Mouse (Mus musculus): ENCODE results near the gene Cry1.

DNA sequence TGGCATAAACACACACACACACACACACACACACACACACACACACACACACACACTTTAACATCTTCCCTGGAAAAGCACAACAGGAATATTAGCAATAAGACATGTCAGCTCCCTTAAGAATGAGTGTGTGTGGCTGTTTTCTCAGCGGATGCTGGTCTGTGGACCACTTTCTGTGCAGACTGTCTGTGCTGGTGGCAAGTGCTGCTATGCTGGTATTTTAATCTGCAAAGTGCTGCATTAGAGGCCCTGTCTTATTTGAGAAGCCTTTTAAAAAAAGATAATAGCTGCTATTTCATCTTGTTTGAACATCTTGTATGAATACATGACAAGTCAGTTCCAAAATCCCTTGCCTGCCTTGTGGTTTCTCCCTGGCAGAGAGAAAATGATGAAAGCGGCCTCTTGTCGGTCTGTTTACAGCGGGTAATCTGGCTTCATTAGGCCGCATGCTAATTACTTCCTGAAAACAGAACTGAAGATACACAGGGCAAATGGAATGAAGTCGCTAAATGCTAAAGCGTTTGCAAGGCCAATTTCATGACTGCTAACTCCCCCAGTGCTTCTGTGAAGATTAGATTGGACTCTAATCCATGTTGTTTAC, 19.5 kb upstream of the Cry1 start:
- TF ChIP-seq MYOD1 (IDR thresholded peaks at IDR 0.05; ENCODE audit: control insufficient read depth in 1 of 3, insufficient read length in 2 of 3, low read depth in 2 of 3) (no peak), MAX (IDR thresholded peaks at IDR 0.05; ENCODE audit: low read depth) (no peak), POLR2A (IDR thresholded peaks at IDR 0.05; ENCODE audit: insufficient read length, low read depth) (no peak), E2F4 (IDR thresholded peaks at IDR 0.05; ENCODE audit: insufficient read depth) (no peak), MYOG (IDR thresholded peaks at IDR 0.05; ENCODE audit: control insufficient read depth in 1 of 3, insufficient read depth in 1 of 3, insufficient read length in 2 of 3, low read depth in 2 of 3) (no peak), POLR2AphosphoS2 (IDR thresholded peaks at IDR 0.05; ENCODE audit: insufficient read length, low read depth) (no peak), TCF12 (IDR thresholded peaks at IDR 0.05; ENCODE audit: insufficient read depth, poor library complexity, severe bottlenecking) (no peak), REST (IDR thresholded peaks at IDR 0.05; ENCODE audit: insufficient read depth, insufficient read length) (no peak), USF1 (IDR thresholded peaks at IDR 0.05; ENCODE audit: low read depth) (no peak), CEBPB (IDR thresholded peaks at IDR 0.05; ENCODE audit: insufficient read depth, poor library complexity, severe bottlenecking) (no peak)
